Mouse (Mus musculus) hindbrain, embryonic 12.5 days (tissue): ENCODE results near the gene Aldh2. TPM values are rescaled to one million over a fixed set of nuclear protein-coding genes. Genes with fewer than 3 reads are reported as not detected.

Experiments
- polyA plus RNA-seq: library from polyadenylated mRNA; unstranded; fragments of >200 nt; fragmentation: Nextera tagmentation; extraction: Ambion mirVana; gene quantifications from 2 replicates; pipeline ENCODE4 v1.2.1, GENCODE M21; 2016

Aldh2 gene
- polyA plus RNA-seq, 1 experiment from 2014 or later: 133 TPM

Other genes starting within 250 kb of the Aldh2 start
- 115 and 116 TPM in 2 replicates for gene Trafd1, start 208.2 kb downstream of the Aldh2 start, polyA plus RNA-seq
- 42.7 and 43.3 TPM in 2 replicates for gene Naa25, start 195.9 kb downstream of the Aldh2 start, polyA plus RNA-seq
- 1.4 and 1.8 TPM in 2 replicates for gene Tmem116, start 141.9 kb downstream of the Aldh2 start, polyA plus RNA-seq
- 139 and 145 TPM in 2 replicates for gene Erp29, start 141.3 kb downstream of the Aldh2 start, polyA plus RNA-seq
- not detected in 2 replicates for gene Adam1b, start 90.4 kb downstream of the Aldh2 start, polyA plus RNA-seq
- gene Adam1a, start 48.3 kb downstream of the Aldh2 start, polyA plus RNA-seq: 3.2 and 3.8 TPM in 2 replicates
- gene Gm42878, start 48.3 kb downstream of the Aldh2 start, polyA plus RNA-seq: not detected in 2 replicates
- gene Mapkapk5, start 47.9 kb downstream of the Aldh2 start, polyA plus RNA-seq: 62.8 and 63.0 TPM in 2 replicates
- gene Acad12, start 25.1 kb upstream of the Aldh2 start, polyA plus RNA-seq: 2.2 and 2.5 TPM in 2 replicates
- 1.9 TPM in 2 replicates for gene Acad10, start 66.7 kb upstream of the Aldh2 start, polyA plus RNA-seq
- gene Brap, start 66.7 kb upstream of the Aldh2 start, polyA plus RNA-seq: 51.5 and 52.8 TPM in 2 replicates
- gene Atxn2, start 117.5 kb upstream of the Aldh2 start, polyA plus RNA-seq: 95.3 and 102 TPM in 2 replicates
- 11.4 and 12.1 TPM in 2 replicates for gene Sh2b3, start 243.8 kb upstream of the Aldh2 start, polyA plus RNA-seq